Comparison of ENCODE assay signal across 8 mouse cellular contexts in the genomic region with DNA sequence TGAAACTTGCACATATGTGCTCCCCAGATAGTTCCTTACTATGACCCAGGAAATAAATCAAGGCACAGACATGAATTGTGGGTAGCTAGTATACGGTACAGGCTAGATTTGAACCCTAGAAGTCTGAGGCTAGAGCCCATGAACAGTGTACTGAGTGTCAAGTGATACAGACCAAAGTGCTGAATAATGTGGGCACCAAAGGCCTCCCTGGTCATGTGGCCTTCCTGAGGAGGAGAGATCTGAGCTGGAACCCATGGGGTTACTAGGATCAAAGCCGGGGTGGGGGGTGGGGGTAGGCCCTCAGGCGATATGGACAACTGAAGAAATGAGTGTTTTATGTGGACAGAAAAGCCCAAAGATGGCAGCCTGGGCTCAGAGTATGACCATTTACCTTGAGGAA.
DNase-seq lines count a peak whose midpoint lies in the region; ATAC-seq and TF ChIP-seq lines count a peak whose summit lies in the region.

No protein-coding gene starts in this region.

- no peak for TF ChIP-seq POLR2A in kidney, adult 2 months (IDR thresholded peaks at IDR 0.05; ENCODE audit: low read depth, low read length)

- H3K27ac ChIP-seq in kidney, adult 2 months (ENCODE audit: insufficient read depth, low read depth, low read length): no peak overlapping the region
- peak overlapping the region; percentile 22; the same call in 1 of the 2 replicates for H3K27ac ChIP-seq in embryonic facial prominence, embryonic 10.5 days (replicated peaks)
- no peak overlapping the region for H3K27ac ChIP-seq in hindbrain, embryonic 15.5 days (replicated peaks)
- H3K27ac ChIP-seq in midbrain, embryonic 11.5 days (ENCODE audit: low read depth, low read length): no peak overlapping the region

- H3K4me3 ChIP-seq in kidney, adult 2 months (ENCODE audit: insufficient read depth, low read depth, low read length): peak overlapping the region; percentile 6; the same call in 1 of the 2 replicates
- peak overlapping the region; percentile 63 for H3K4me3 ChIP-seq in embryonic facial prominence, embryonic 10.5 days
- H3K4me3 ChIP-seq in hindbrain, embryonic 15.5 days: no peak overlapping the region
- peak overlapping the region; percentile 40 for H3K4me3 ChIP-seq in midbrain, embryonic 11.5 days (ENCODE audit: low read depth, low read length)

- DNase-seq in kidney, adult 2 months: no peak
- DNase-seq in kidney, postnatal 4 days: no peak
- no peak for DNase-seq in embryonic facial prominence, embryonic 10.5 days (ENCODE audit: low spot score)
- DNase-seq in midbrain, embryonic 11.5 days (ENCODE audit: low spot score, missing footprints): no peak
- no peak for DNase-seq in adrenal gland, adult 18-20 months (ENCODE audit: low spot score in 2 of 2)
- no peak for DNase-seq in frontal cortex, postnatal 25 days (ENCODE audit: low spot score in 2 of 2)
- no peak for DNase-seq in left cerebral cortex, adult 11 months (ENCODE audit: low spot score)

- H3K36me3 ChIP-seq in kidney, adult 2 months (ENCODE audit: control insufficient read depth, insufficient read depth, low read length): no peaks in the 10 kb centered on the region
- H3K36me3 ChIP-seq in embryonic facial prominence, embryonic 10.5 days (replicated peaks): peaks cover 51% of the 10 kb centered on the region
- peaks cover 17% of the 10 kb centered on the region; the same call in 1 of the 2 replicates for H3K36me3 ChIP-seq in hindbrain, embryonic 15.5 days
- peaks cover 10% of the 10 kb centered on the region; the same call in 1 of the 2 replicates for H3K36me3 ChIP-seq in midbrain, embryonic 11.5 days (ENCODE audit: control insufficient read depth, insufficient read depth, low read length)

- no peak for TF ChIP-seq CTCF in kidney, adult 2 months (conservative IDR thresholded peaks at IDR 0.05; ENCODE audit: insufficient read depth, insufficient read length, low read depth, low read length)

- no peak for ATAC-seq in hindbrain, embryonic 15.5 days (ENCODE audit: low FRiP score, low read depth)
- no peak for ATAC-seq in midbrain, embryonic 11.5 days (ENCODE audit: low FRiP score)

- no peaks in the 10 kb centered on the region for H3K4me1 ChIP-seq in kidney, adult 2 months (ENCODE audit: control insufficient read depth, insufficient read depth, low read length)
- peaks cover 72% of the 10 kb centered on the region for H3K4me1 ChIP-seq in embryonic facial prominence, embryonic 10.5 days
- peaks cover 33% of the 10 kb centered on the region for H3K4me1 ChIP-seq in hindbrain, embryonic 15.5 days (replicated peaks)
- peaks cover 38% of the 10 kb centered on the region for H3K4me1 ChIP-seq in midbrain, embryonic 11.5 days (ENCODE audit: control insufficient read depth, insufficient read depth, low read length)

- H3K4me2 ChIP-seq in hindbrain, embryonic 15.5 days: peak overlapping the region; percentile 63
- peak overlapping the region; percentile 55 for H3K4me2 ChIP-seq in midbrain, embryonic 11.5 days

- no peaks in the 10 kb centered on the region for H3K27me3 ChIP-seq in kidney, adult 2 months (replicated peaks; ENCODE audit: control insufficient read depth, insufficient read depth, low read length)
- H3K27me3 ChIP-seq in embryonic facial prominence, embryonic 10.5 days (replicated peaks; ENCODE audit: low read depth, poor library complexity, severe bottlenecking): no peaks in the 10 kb centered on the region
- no peaks in the 10 kb centered on the region for H3K27me3 ChIP-seq in hindbrain, embryonic 15.5 days
- H3K27me3 ChIP-seq in midbrain, embryonic 11.5 days (ENCODE audit: control insufficient read depth, insufficient read depth, low read length): no peaks in the 10 kb centered on the region

- no peaks in the 10 kb centered on the region for H3K9me3 ChIP-seq in embryonic facial prominence, embryonic 10.5 days
- H3K9me3 ChIP-seq in hindbrain, embryonic 15.5 days: no peaks in the 10 kb centered on the region
- H3K9me3 ChIP-seq in midbrain, embryonic 11.5 days (ENCODE audit: control insufficient read depth, low read length): no peaks in the 10 kb centered on the region

- 57% methylated on average over 3 of the region's 3 CpGs for whole genome bisulfite sequencing in kidney, adult 2 months
- WGBS in embryonic facial prominence, embryonic 10.5 days: 72% methylated on average over 3 of the region's 3 CpGs
- 65% methylated on average over 3 of the region's 3 CpGs for WGBS in hindbrain, embryonic 15.5 days
- WGBS in midbrain, embryonic 11.5 days: 81% methylated on average over 3 of the region's 3 CpGs

- H3K9ac ChIP-seq in hindbrain, embryonic 15.5 days: no peak overlapping the region
- no peak overlapping the region for H3K9ac ChIP-seq in midbrain, embryonic 11.5 days (ENCODE audit: low read length)
